Mouse (Mus musculus) forebrain, embryonic 13.5 days (tissue): Measurements from ENCODE around the gene Eva1a. TPM values are rescaled to one million over a fixed set of nuclear protein-coding genes. Genes with fewer than 3 reads are reported as not detected.

Experiments used
- ATAC-seq: fragments of 200-750 bp; cut with Nextera tagmentation; 2 replicates; pipeline ENCODE4 v1.8.0; 2017
- H3K27ac ChIP-seq: fragments of 300-500 bp; sonication (generic); 2 replicates; pipeline ENCODE4 v1.5.1; 2015; ENCODE audit warnings: inconsistent platforms, mild to moderate bottlenecking, moderate library complexity
- H3K27me3 ChIP-seq: fragments of 300-500 bp; sonication (generic); 2 replicates; pipeline ENCODE4 v1.6.1; 2015; ENCODE audit warnings: mild to moderate bottlenecking, inconsistent platforms
- H3K36me3 ChIP-seq: fragments of 300-500 bp; sonication (generic); 2 replicates; pipeline ENCODE4 v1.6.1; 2015; ENCODE audit warnings: mild to moderate bottlenecking, inconsistent platforms; ENCODE audit not compliant: poor library complexity, severe bottlenecking
- H3K4me1 ChIP-seq: fragments of 300-500 bp; sonication (generic); 2 replicates; pipeline ENCODE4 v1.6.1; 2015; ENCODE audit warnings: inconsistent platforms
- H3K4me2 ChIP-seq: fragments of 300-500 bp; sonication (generic); 2 replicates; pipeline ENCODE4 v1.6.1; 2015; ENCODE audit warnings: inconsistent platforms, mild to moderate bottlenecking, moderate library complexity
- H3K4me3 ChIP-seq: fragments of 300-500 bp; sonication (generic); 2 replicates; pipeline ENCODE4 v1.5.1; 2015; ENCODE audit warnings: mild to moderate bottlenecking, inconsistent platforms
- H3K9ac ChIP-seq: fragments of 300-500 bp; sonication (generic); 2 replicates; pipeline ENCODE4 v1.6.1; 2015; ENCODE audit warnings: mild to moderate bottlenecking, inconsistent platforms
- H3K9me3 ChIP-seq: fragments of 300-500 bp; sonication (generic); replicated peaks from 2 replicates; pipeline ENCODE4 v1.6.1; 2016; ENCODE audit warnings: inconsistent platforms
- WGBS: fragments of 180-500 bp; shearing (Covaris S2); methylation state at CpG from one replicate; pipeline ENCODE4 v1.1.7; 2015; 5-methylcytosine and 5-hydroxymethylcytosine counted together
- polyA plus RNA-seq: library from polyadenylated mRNA; unstranded; fragments of >200 nt; fragmentation: Nextera tagmentation; extraction: Ambion mirVana; gene quantifications from 2 replicates; pipeline ENCODE4 v1.2.1, GENCODE M21; 2015

Gene Eva1a
- polyA plus RNA-seq, 1 experiment from 2014 or later = 1.2 TPM

DNA sequence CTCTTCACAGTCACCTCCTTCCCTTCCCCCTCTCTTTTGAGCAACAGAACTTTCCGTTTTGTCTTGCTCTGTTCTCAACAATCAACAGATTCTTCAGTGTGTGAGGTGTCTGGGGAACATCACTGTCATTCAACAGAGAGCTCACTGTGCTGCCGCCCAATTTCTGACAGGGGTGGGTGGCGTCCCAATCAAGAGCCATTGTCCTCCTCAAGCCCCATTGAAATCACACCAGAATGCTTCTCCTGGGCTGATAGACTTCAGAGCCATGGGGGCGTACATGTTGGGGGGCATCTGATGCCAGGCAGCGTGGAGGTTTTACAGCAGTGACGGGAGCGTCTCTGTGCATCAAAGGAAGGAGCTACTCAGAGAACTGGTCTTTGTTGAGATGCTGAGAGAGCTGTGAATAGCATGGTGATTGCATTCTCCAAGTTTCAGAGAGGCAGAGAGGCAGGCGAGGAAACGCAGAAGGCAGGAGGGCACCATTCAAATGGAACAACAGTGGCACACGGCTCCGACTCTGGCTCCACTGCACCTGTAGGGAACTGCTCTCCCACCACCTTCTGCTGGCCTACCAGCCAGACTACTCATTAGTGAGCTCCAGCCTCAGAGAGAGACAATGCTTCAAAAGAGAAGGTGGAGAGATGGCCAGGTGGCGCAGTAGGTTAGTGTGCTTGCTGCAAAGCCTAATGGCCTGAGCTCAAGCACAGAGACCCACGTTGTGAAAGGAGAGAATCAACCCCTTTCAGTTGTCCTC lies 95.3 kb downstream of the Eva1a start:
- Histone ChIP-seq H3K4me2 (no peak overlapping the region), H3K4me3 (no peak overlapping the region), H3K27ac (no peak overlapping the region), H3K27me3 (no peaks in the 10 kb centered on the region), H3K4me1 (peaks cover 3% of the 10 kb centered on the region; the same call in 1 of the 2 replicates), H3K36me3 (no peaks in the 10 kb centered on the region), H3K9me3 (peaks cover 6% of the 10 kb centered on the region; the same call in 1 of the 2 replicates), H3K9ac (no peak overlapping the region)
- ATAC-seq = peak; percentile 68
- 55% methylated on average over 13 of the region's 13 CpGs for WGBS

Other genes starting within 250 kb of the Eva1a start
- 9.6 and 12.3 TPM in 2 replicates for gene Gcfc2, start 117.4 kb upstream of the Eva1a start, polyA plus RNA-seq
- 50.1 and 52.2 TPM in 2 replicates for gene Mrpl19, start 75.1 kb upstream of the Eva1a start, polyA plus RNA-seq